Mouse (Mus musculus) mature B cell (primary cell): Measurements from ENCODE around the gene Slc25a41.

Experiments used
- in situ Hi-C: fragments of 300-500 bp; cut with MboI; formaldehyde crosslinking; loops from 2 replicates; pipeline ENCODE4 v1.14.3; 2019

Slc25a41 gene

DNA sequence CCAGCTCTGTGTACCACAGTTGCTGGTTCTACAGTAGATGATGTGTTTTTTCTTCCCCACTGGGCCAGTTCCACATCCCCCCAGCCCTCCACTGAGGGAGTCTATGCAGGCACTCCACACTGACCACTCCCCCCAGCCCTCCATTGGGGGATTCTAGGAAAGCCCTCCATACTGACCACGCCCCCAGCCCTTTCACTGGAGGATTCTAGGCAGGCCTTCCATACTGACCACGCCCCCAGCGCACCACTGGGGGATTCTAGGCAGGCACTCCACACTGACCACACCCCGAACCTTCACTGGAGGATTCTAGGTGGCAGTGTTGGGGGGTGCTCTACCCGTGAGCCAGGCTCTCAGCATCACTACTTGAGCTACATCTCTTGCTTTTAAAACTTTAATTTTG, 6.0 kb upstream of the Slc25a41 start:
- in situ Hi-C loops: no loop called here

DNA sequence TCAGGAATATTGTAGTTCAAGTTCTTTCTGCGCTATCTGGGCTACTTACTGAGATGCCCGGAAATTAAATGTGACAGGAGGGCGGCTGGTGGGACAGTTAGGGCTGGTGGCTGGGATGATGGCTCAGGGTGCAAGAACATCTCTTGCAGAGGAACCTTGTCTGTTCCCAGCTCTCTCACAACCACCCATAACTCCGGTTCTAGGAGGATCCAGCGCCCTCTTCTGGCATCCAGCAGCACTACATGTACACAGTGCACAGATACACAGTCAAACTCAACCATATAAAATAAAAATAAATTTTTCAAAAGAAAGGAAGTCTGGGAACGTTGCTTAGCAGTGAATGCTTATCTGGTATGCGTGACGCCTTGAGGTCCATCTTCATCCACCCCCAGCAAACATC, 2.5 kb downstream of the Slc25a41 start:
- in situ Hi-C loops: no loop called here

DNA sequence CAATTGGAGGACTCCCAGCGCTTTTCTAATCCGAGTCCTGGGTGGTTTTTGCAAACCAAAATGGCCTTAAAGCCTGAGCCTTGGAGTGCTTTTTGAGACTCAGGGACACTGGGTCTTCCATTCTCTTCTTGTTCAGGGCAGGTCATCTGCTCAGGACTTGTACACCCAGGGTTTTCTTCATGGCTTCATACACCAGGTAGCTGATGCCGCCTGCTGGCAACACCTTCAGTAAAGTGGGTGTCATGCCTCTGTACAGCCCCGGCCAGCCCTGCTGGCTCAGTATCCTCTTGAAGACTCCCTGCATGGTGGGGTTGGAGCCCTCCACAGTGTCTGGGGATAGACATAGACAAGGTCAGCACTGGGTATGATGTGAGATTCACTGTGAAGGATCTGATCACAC, 8.6 kb downstream of the Slc25a41 start:
- in situ Hi-C loops: no loop called here

DNA sequence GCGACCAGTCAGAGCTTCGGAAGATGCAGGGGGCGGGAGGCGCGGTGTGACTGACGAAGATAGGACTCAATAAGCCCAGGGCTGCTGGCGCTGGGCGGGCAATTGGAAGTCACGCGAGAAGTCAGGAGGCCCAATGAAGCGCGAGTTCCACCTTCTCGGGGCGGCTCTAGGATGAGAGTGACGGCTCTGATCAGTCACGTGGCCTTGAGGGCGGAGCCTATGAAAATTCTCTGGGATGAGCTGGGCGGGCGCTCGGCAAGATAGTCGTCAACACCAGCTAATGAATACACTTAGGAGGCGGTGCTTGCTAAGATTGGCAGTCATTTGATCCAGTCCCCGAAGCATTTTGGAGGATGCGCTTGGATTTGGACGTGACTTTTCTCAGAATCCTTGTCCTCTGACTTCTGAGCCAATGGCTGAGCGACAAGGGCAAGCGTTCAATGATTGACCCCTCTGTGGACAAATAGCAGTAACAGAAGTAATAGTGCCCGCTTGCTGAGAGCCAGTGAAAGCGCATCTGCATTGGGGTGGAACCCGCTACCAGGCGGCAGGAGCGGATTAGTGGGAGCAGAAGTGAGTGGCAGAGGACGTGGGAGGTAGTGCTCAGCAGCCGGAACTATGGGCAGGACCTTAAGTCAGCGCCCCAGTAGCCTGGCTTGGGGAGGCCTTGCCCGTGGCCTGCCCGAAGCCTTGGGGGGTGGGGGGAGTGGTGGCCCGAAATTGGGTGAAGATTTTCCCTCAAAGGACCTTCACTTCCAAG, 9.6 kb downstream of the Slc25a41 start:
- in situ Hi-C loops: no loop called here

DNA sequence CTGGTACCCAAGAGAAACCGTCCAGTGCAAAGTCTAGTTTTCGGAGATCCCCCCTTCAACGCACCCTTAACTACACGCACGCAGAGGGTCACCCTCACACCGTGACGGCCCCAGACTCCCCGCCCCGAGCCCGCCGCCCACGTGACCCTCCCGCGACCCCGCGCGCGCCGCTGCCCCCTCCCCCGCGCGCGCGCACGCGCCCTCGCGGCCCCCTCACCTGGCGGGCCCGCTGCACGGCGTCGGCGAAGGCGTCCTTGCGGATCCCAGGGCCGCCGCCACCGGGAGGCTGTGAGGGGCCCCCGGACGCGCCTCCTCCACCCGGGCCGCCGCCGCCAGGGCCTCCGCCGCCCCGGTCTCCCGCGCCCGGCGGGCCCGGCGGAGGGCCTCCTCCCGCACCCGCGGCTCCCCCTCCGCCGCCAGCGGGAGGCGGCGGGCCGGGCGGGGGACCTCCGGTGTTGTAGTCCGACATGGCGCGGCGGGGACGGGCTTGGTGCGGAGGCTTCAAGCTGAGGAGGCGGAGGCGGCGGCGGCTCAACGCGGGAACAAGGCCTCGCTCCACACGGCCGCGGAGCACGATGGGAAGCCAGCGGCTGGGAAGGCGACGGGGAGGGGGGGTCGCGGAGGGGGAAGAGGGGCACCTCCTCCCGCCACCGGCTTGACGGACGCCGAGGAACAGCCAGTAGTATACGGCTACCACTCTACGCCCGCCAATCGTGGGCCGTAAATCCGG, 10.4 kb downstream of the Slc25a41 start, which contains the start of gene Khsrp:
TSS of gene Khsrp (minus strand) at position 592 of the 730 bp plus-strand sequence.
- in situ Hi-C loops: no loop called here

DNA sequence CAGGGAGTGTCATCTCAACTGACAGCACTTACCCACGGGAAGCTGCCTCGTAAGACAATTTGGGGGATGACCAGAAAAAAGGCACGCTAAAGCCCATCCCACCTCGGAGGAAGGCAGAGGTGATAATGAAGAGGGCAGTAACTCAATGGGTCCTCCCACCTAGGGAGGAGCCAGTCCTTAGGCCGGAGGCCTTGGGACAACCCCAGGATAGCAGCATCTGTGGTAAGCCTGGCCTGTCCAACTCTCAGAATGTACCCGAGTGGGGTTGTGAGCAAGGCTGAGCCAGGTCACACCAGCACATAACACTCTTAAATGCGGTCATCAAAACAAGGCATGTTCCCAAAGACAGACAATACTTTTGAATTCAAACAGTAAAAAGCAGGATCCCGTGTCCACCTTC, 11.8 kb downstream of the Slc25a41 start:
- in situ Hi-C loops: no loop called here

DNA sequence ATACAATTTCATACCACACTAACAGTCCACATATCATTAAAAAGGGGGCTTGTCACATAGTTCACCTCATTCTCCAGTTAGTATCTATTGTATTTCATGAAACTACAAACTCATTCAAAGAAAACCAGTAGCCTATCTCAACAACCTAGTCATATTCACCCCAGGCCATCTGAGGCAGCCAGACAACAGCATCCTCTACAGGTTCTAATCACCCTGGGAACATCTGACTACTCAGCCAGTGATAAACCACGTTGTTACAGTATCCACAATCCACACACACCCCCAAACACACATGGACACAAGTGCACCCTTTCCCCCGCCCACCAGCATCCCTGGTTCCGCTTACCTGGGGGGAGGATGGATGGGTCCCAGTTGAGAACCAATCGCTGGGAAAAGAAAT, 14.0 kb downstream of the Slc25a41 start:
- in situ Hi-C loops: no loop called here

DNA sequence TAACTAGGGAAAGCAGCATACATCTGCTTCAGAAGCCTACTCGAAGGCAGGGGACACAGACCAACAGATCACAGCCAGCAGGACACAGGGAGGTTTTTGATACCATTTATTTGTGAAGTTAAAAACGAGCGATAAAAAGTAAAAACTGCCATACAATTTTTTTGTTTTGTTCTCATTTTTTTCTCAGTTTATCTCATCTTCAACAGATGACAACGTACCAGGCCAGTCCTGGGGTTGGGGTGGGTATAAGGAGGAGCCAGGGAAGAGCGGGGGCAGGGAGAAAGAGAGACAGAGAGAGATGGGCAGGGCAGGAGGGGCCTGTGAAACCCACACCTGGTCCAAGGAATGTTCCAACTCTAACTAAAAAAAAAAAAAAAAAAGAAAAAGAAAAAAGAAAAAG, 20.5 kb downstream of the Slc25a41 start:
- in situ Hi-C loops: no loop called here

DNA sequence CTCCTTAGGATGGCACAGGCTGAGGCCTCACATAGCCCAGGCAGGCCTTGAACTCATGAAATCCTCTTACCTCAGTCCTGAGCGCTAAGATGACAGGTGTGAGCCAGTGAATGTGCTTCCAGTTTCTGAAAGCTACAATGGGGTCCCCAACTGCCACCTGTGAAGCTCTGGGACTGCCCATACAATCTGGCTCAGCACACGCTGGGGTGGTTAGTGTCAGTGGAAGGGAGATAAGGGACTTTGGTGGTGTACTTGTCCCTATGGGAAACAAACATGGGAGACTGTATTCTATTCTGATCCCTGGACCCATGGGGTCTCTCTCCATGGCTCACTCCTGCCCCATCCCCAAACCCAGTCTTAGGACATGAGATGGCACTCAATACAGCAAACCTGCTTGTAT, 21.8 kb downstream of the Slc25a41 start:
- in situ Hi-C loops: no loop called here

DNA sequence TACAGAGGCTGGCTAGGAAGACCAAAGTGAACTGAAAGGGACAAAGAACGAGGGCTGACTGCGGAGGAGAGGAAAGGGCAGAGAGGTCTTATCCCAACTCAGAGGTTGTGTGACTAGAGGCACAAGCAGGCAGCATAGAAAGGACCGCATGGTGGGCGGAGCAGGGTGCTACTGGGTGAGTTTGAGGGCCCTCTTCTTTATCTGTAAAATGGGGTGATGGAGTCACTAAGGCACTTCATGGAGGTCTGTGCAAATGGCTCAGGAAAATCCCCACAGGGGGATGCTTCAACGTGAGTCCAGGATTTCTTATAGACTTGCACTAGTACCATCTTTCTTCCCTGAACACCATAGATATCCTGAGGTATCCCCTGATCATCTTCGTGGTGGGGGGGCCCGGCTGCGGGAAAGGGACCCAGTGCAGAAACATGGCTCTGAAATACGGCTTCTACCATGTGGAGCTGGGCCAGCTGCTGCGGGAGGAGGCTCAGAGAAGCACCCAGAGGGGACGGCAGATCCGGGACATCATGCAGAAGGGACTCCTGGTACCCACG, 29.1 kb downstream of the Slc25a41 start:
- in situ Hi-C loops: no loop called here

DNA sequence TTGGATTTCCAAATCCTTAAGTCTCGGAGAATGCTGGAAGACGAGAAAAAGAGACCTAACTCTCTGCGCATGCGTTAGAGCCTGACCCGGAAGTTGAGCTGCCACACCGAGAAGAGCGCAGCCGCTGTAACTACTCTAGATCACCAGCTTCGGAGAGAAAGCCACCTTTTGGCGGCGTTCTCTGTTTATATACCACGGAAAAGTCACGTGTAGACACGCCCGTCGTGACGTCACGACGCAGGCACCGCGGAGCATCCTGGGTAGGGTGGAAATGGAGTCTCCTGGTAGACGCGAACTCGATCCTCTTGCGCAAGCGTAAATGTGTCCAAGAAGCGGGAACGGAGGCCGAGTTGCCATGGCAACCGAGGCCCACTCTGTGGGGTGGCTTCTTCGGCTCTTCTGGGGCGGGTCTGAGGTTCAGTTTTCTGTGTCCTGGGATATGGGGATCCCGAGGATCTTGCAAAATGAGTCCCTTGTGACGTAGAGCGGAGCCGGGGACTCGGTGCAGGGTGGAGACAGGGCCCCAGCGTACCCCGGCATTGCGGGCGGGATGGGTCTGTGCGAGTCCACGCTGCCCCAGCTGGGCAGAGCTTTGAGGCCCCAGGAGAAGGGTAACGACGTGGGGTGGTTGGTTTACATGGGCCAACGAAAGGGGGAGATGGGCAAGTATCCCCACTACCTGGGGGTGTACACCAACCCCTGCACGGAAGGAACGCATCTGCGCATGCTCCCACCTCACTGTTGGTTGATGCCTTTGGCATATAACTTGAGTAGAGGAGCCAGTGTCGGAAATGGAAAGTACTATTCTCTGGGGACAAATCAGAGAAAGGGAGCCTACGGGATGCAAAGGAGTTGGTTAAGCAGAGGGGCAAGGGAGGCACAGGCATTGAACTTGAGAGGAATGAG, 30.0 kb downstream of the Slc25a41 start, which contains the start of the genes Gtf2f1 and Gm17949:
TSS of gene Gtf2f1 (minus strand) at position 53 of the 906 bp plus-strand sequence.
TSS of gene Gm17949 (plus strand) at position 234 of the 906 bp plus-strand sequence.
- in situ Hi-C loops: no loop called here

DNA sequence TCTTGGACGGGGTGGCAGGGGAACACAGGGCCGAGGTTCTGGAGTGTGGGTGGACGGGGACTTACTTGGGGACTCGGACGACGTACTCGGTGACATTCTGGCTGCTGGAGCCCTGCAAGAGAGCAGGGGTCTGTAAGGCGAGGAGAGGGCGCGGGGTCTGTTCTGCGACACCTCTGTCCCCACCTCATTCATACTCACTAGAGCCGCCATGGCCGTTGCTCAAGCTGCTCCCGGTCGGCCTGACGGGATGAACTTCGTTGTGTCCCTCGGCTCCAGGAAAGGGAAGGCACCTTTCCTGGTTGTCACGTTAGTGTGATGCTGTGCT, 30.6 kb downstream of the Slc25a41 start:
- in situ Hi-C loops: no loop called here

DNA sequence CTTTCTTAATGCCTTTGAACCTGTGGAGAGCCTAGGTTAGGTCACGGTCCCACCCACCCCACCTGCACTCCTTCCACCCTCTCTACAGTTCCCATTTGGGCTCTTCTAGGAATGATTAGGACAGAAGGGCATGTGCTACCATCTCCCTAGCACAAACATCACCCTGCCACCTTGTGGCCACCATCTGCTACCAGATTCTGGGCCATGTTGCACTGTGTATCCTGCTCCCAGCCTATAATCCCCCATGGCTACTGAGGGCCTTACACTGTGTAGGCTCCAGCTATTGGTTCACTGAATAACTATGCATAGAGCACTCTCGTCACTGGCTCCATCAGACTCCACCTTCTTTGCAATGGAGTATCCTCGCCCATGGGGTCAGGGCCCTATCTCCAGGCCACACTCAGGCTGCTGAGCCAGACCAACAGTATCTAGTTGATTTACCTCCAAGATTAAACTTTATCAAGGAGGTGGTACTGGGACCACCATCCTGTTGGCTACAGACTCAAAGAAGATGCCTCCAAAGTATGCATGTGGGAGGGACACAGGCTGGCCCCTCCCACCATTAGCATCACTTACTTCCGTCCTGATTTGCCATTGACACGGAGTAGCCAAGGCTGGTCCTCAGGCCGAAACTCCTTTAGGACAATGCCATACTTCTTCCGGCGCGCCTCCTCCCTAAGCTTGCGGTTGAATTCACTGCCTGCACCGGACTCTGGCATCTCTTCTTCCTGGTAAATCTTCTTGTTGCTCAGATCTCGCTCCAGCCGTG, 34.1 kb downstream of the Slc25a41 start:
- in situ Hi-C loops: no loop called here

DNA sequence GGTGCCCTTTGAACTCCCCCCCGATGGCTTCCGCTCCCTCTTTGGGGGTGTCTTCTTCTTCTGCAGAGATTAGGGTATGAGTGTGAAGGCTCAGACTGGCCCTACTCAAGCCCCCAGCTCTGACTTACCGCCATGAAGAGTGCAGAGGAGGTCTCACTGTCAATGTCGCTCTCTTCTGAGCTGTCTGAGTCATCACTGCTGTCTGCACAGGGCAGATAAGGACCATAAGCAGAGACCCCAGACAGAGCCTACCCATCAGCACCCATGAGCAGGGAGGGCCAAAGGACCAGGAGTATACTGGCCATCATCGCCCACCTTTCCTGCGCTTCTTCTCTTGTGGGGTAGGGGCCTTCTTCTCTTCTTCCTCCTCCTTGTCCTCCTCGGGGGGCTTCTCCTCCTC, 37.5 kb downstream of the Slc25a41 start:
- in situ Hi-C loops: no loop called here

DNA sequence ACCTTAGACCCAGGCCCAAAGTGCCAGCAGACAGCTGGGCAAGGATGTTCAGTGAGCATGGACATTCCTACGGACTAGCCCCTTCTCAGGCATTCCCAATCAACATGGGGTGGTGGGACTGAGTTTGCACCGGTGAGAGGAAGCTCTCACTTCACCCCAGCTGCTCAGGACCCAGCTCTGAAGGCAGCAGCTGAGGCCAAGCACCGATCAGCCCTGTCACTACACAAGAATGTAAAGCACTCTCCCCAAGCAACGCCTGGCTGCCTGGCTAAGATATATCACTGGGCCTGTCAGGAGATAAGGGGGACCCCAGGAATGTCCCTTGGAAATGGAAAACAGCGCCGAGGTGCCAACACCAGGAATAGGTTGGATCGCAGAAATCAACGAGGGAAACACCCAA, 40.2 kb downstream of the Slc25a41 start:
- in situ Hi-C loops: no loop called here

DNA sequence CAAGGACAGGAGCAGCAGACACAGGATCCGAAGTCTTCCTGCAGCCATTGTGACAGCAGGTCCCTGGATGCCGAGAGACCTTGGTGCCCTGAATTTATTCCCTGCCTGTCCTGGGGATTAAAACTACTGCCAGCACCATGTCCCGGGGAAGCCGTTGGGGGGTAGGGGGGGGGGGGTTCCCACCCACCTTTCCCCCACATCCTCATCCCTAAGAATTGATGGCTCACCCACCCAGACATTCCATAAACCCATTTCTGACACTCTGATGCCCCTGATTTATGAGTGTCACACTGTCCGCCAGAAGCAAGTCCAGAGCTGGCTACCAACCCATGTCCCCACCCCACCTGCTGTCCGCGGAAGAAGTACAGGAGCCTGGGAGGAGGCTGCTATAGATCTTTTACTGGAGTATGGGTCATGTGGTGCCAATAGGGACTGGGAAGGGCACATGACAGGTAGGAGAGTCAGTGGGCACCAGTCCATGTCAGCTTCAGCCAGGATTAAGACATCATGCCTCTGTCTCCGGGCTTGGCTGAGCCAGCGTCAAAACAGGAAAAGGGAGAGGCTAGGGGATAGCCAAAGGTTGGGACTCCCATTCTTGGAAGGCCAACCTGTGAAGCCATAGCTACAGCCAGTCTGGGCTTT, 41.4 kb downstream of the Slc25a41 start, which contains the start of gene Pspn:
TSS of gene Pspn (minus strand) at position 51 of the 642 bp plus-strand sequence.
- in situ Hi-C loops: loop anchor here (5.0 to 10.0 kb wide), 2 partner anchors 167 to 335 kb away; no protein-coding TSS in a partner anchor

DNA sequence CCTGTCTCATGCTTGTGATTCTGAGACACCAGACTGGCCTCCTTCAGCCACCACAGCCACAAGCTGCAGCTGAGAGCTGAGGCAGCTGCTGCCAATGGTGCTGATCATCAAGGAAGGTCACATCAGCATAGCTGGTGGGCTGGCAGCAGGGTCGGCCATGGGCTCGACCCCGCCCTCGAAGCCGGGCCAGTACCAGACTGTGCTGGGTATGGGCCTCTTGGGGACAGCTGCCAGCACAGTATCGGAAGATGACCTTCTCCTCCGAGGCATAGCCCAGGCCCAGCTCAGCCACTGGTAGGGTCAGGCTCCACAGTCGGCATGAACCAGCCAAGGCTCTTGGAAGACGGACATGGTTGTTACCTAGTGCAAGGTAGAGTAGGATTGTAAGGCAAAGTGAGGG, 42.0 kb downstream of the Slc25a41 start:
- in situ Hi-C loops: loop anchor here (5.0 to 10.0 kb wide), 2 partner anchors 168 to 335 kb away; no protein-coding TSS in a partner anchor

DNA sequence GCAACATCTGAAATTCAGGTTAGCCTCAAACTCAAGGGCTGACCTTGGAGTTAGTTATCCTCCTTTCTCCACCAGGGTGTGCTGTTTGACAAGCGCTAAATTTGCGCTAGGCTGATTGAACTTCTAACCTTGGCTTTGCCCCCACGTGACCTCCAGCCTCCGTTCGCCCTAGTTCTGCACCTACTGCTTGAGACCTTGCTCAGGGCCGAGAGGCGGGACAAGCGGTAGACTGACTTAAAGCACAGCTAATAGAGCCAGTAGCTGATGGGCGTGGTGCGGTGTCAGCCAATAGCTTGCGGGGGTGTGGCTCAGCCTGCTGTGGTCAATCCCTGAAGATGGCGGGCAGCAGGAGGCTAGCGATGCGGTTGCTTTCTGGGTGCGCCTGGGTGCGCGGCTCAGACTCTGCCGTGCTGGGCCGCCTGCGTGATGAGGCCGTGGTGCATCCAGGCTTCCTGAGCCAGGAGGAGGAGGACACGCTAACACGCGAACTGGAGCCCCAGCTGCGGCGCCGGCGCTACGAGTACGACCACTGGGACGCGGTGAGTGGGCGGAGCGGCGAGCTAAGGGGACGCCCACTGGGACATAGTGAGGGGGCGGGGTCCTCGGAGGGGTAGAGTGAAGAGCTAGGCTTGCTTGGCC, 44.3 kb downstream of the Slc25a41 start, which contains the start of gene Alkbh7:
TSS of gene Alkbh7 (plus strand) at position 311 of the 639 bp plus-strand sequence.
- in situ Hi-C loops: loop anchor here (5.0 to 10.0 kb wide), 2 partner anchors 170 to 338 kb away; no protein-coding TSS in a partner anchor

DNA sequence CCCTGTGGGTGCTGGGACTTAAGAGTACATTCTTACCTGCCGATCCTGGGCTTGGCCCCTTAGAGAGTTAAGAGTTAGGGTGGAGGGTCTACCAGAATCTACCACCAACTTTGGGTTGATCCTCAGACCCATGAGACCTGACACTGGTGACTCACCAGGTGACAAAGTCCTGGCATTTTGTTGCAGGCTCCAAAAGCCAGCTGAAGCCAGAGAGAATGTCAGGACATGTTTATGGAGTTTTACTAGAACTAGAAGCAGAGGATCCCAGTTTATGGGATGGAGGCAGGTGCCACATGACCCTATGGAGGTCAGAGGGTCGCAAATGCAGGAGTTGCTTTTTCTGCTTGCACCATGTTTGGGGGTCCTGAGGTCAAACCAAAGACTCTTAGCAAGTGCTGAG, 44.9 kb downstream of the Slc25a41 start:
- in situ Hi-C loops: loop anchor here (5.0 to 10.0 kb wide), 2 partner anchors 171 to 338 kb away; no protein-coding TSS in a partner anchor
